In genomic region chr4:40239409-40240271, GRCm38 (mm10) we compare ENCODE assay signal across 8 mouse cellular contexts. TPM values are rescaled to one million over a fixed set of nuclear protein-coding genes. Genes with fewer than 3 reads are reported as not detected.
DNase-seq lines count a peak whose midpoint lies in the region; ATAC-seq and TF ChIP-seq lines count a peak whose summit lies in the region.

Ddx58 (minus strand) TSS chr4:40239828.

- 4% methylated on average over 35 of the region's 35 CpGs for WGBS in hindbrain, embryonic 16.5 days
- 4% methylated on average over 35 of the region's 35 CpGs for WGBS in liver, embryonic 12.5 days (ENCODE audit: insufficient replicate concordance)

- no peaks in the 10 kb centered on the region for H3K36me3 ChIP-seq in hindbrain, embryonic 16.5 days (ENCODE audit: control insufficient read depth, insufficient read depth, low read length)
- H3K36me3 ChIP-seq in liver, embryonic 12.5 days = no peaks in the 10 kb centered on the region
- H3K36me3 ChIP-seq in myocyte (ENCODE audit: control insufficient read depth, insufficient read depth) = no peaks in the 10 kb centered on the region

- no peak within 1 kb of the TSS; the same call in 1 of the 2 replicates for H3K27ac ChIP-seq in hindbrain, embryonic 16.5 days (ENCODE audit: low read depth, low read length)
- no peak within 1 kb of the TSS for H3K27ac ChIP-seq in liver, embryonic 12.5 days

- no peaks in the 10 kb centered on the region; the same call in 1 of the 2 replicates for H3K27me3 ChIP-seq in hindbrain, embryonic 16.5 days (replicated peaks; ENCODE audit: control insufficient read depth, insufficient read depth, low read length)
- H3K27me3 ChIP-seq in liver, embryonic 12.5 days (replicated peaks) = no peaks in the 10 kb centered on the region
- H3K27me3 ChIP-seq in myocyte (ENCODE audit: control insufficient read depth, insufficient read depth, insufficient read length) = no peaks in the 10 kb centered on the region

- ATAC-seq in hindbrain, embryonic 16.5 days = peak; percentile 68
- peak; percentile 32 for ATAC-seq in liver, embryonic 12.5 days

- H3K9ac ChIP-seq in hindbrain, embryonic 16.5 days (ENCODE audit: low read depth, low read length) = peak within 1 kb of the TSS; percentile 54
- H3K9ac ChIP-seq in liver, embryonic 12.5 days = peak within 1 kb of the TSS; percentile 61

- H3K79me2 ChIP-seq in myocyte (ENCODE audit: control insufficient read depth, insufficient read depth) = no peaks in the 10 kb centered on the region

- no peak for TF ChIP-seq POLR2A in myocyte (IDR thresholded peaks at IDR 0.05; ENCODE audit: insufficient read length, low read depth)

- peak; percentile 8 to 14 for DNase-seq in layer of hippocampus, postnatal 14 days (ENCODE audit: low spot score in 2 of 2)
- DNase-seq in layer of hippocampus, adult 9-11 months = no peak
- peak; percentile 1 for DNase-seq in brain, embryonic 18.5 days (ENCODE audit: low read depth, low spot score)
- peak; percentile 12 for DNase-seq in forelimb bud, embryonic 11.5 days (ENCODE audit: low read depth, low spot score)
- DNase-seq in urinary bladder, postnatal 36 days (ENCODE audit: low spot score in 2 of 2) = peak; percentile 21 to 27

- H3K9me3 ChIP-seq in hindbrain, embryonic 16.5 days (ENCODE audit: control insufficient read depth, low read length) = no peaks in the 10 kb centered on the region
- H3K9me3 ChIP-seq in liver, embryonic 12.5 days (replicated peaks) = no peaks in the 10 kb centered on the region

- peaks cover 12% of the 10 kb centered on the region; the same call in 1 of the 2 replicates for H3K4me1 ChIP-seq in hindbrain, embryonic 16.5 days (ENCODE audit: control insufficient read depth, insufficient read depth, low read depth, low read length)
- H3K4me1 ChIP-seq in liver, embryonic 12.5 days = peaks cover 17% of the 10 kb centered on the region

- no peak within 1 kb of the TSS for H3ac ChIP-seq in myocyte (ENCODE audit: control insufficient read depth, insufficient read length)

- peak within 1 kb of the TSS; percentile 61 for H3K4me2 ChIP-seq in hindbrain, embryonic 16.5 days (ENCODE audit: low read length)
- peak within 1 kb of the TSS; percentile 82 for H3K4me2 ChIP-seq in liver, embryonic 12.5 days
- H3K4me2 ChIP-seq in myocyte (ENCODE audit: low read depth) = peak within 1 kb of the TSS; percentile 76

- H3K4me3 ChIP-seq in hindbrain, embryonic 16.5 days (ENCODE audit: low read length) = peak within 1 kb of the TSS; percentile 42
- peak within 1 kb of the TSS; percentile 66 for H3K4me3 ChIP-seq in liver, embryonic 12.5 days
- H3K4me3 ChIP-seq in myocyte = peak within 1 kb of the TSS; percentile 66

TF ChIP-seq in myocyte, 11 proteins besides CTCF, POLR2A, EP300 and RAD21:
- no peak for TF ChIP-seq MYOD1 (IDR thresholded peaks at IDR 0.05; ENCODE audit: control insufficient read depth in 1 of 3, insufficient read length in 2 of 3, low read depth in 2 of 3)
- TF ChIP-seq MYOG (IDR thresholded peaks at IDR 0.05; ENCODE audit: control insufficient read depth in 1 of 3, insufficient read depth in 1 of 3, insufficient read length in 2 of 3, low read depth in 2 of 3) = no peak
- TF ChIP-seq CEBPB (IDR thresholded peaks at IDR 0.05; ENCODE audit: insufficient read depth, poor library complexity, severe bottlenecking) = no peak
- no peak for TF ChIP-seq POLR2AphosphoS2 (IDR thresholded peaks at IDR 0.05; ENCODE audit: insufficient read length, low read depth)
- TF ChIP-seq REST (IDR thresholded peaks at IDR 0.05; ENCODE audit: insufficient read depth, insufficient read length) = no peak
- no peak for TF ChIP-seq USF1 (IDR thresholded peaks at IDR 0.05; ENCODE audit: low read depth)

RNA-seq across cellular contexts. Expression of gene Ddx58, which starts in this region (rescaled TPM):
- 1 to 10 TPM; 3.0 to 4.4 TPM for total RNA-seq in layer of hippocampus, postnatal 14 days (2021)
- polyA plus RNA-seq in hindbrain, embryonic 16.5 days (2015; fragmentation: Nextera tagmentation; extraction: Ambion mirVana) = 3.3 TPM in 2 replicates
- 3.0 and 3.2 TPM in 2 replicates for polyA plus RNA-seq in liver, embryonic 12.5 days (2016; fragmentation: Nextera tagmentation; extraction: Ambion mirVana)
- polyA plus RNA-seq in myocyte (2012; fragmentation: generic; extraction: Trizol) = 4.1 TPM
